ENCODE assay signal across 23 mouse cellular contexts in the genomic region with DNA sequence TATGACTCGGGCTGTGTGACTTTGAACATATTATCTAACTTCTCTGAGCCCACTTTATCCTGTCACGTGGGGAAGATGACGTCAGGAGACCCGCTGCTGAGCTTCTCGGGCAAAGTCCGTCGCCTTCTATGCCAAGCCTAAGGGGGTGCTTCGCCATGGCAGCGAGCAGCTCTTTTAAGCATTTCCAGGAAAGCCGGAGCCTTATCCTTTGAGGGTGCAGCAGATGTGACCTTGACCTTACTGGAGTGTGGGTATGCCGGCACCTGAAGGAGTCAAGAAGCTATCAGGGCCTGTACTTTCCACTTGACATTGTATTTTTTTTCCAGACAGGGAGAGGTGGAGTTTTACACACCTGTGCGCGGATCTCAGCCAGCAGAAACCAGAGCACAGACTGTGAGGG. TPM values are rescaled to one million over a fixed set of nuclear protein-coding genes. Genes with fewer than 3 reads are reported as not detected.
"Had no signal": no experiment of that assay in that cellular context is flagged by ENCODE, and none has a peak within 500 bp of the region (broad histone marks: within the 10 kb centered on the region; RNA-seq: fewer than 3 reads in every experiment).

No protein-coding gene starts in this region.

- H3K4me1 ChIP-seq: limb, embryonic 12.5 days; limb, embryonic 15.5 days had no signal

- ATAC-seq: liver, postnatal 0 days had no signal

- H3K27ac ChIP-seq: kidney, embryonic 15.5 days; limb, embryonic 12.5 days; limb, embryonic 15.5 days; liver, embryonic 14.5 days had no signal

- H3K9ac ChIP-seq: kidney, embryonic 15.5 days; limb, embryonic 12.5 days; limb, embryonic 15.5 days; liver, embryonic 14.5 days; liver, postnatal 0 days; lung, embryonic 14.5 days had no signal

- DNase-seq: kidney, postnatal 10 days; kidney, postnatal 4 days; left cerebral cortex, postnatal 4 days; liver, postnatal 0 days; lung, embryonic 14.5 days; lung, postnatal 14 days; lung, postnatal 4 days; midbrain, embryonic 14.5 days; thymus, postnatal 25 days had no signal

- H3K4me2 ChIP-seq: kidney, embryonic 15.5 days; limb, embryonic 12.5 days; limb, embryonic 15.5 days; liver, embryonic 11.5 days; lung, embryonic 14.5 days; midbrain, embryonic 11.5 days had no signal

- H3K27me3 ChIP-seq: kidney, embryonic 15.5 days; limb, embryonic 12.5 days; limb, embryonic 15.5 days had no signal

- H3K4me3 ChIP-seq: kidney, embryonic 15.5 days; limb, embryonic 12.5 days; limb, embryonic 15.5 days had no signal

- H3K9me3 ChIP-seq: kidney, embryonic 15.5 days; limb, embryonic 12.5 days; limb, embryonic 15.5 days had no signal

RNA-seq across cellular contexts. Expression of gene Pla2g1b, which starts 7.1 kb away (rescaled TPM):
- total RNA-seq: layer of hippocampus, adult 18-20 months; layer of hippocampus, postnatal 14 days; left cerebral cortex, adult 8-10 months; left cerebral cortex, postnatal 14 days; left cerebral cortex, postnatal 4 days; megakaryocyte progenitor cell, adult 5-6 weeks; megakaryocyte-erythroid progenitor cell, adult 5-6 weeks; midbrain, postnatal 0 days had no signal
- polyA plus RNA-seq: limb, embryonic 12.5 days; limb, embryonic 15.5 days; liver, embryonic 14.5 days; liver, postnatal 0 days; midbrain, embryonic 11.5 days; midbrain, embryonic 14.5 days; midbrain, postnatal 0 days; neural tube, embryonic 11.5 days had no signal

RNA-seq across cellular contexts. Expression of gene Msi1, which starts 29.5 kb away (rescaled TPM):
- total RNA-seq: megakaryocyte progenitor cell, adult 5-6 weeks; megakaryocyte-erythroid progenitor cell, adult 5-6 weeks had no signal
